Comparison of ENCODE assay signal across 6 mouse cellular contexts in the genomic region with DNA sequence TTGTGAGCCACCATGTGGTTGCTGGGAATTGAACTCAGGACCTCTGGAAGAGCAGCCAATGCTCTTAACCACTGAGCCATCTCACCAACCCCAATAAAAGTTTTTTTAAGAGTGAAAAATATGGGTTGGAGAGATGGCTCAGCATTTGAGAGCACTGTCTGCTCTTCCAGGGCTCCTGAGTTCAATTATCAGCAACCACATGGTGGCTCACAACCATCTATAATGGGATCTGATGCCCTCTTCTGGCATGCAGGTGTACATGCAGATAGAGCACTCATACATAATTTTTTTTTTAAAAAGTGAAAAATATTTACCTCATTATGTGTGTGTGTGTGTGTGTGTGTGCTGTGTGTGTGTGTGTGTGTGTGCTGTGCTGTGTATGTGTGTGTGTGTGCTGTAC. TPM values are rescaled to one million over a fixed set of nuclear protein-coding genes. Genes with fewer than 3 reads are reported as not detected.
DNase-seq lines count a peak whose midpoint lies in the region; ATAC-seq and TF ChIP-seq lines count a peak whose summit lies in the region.
"Not testable (repeated sequence)": the region's sequence is repeated elsewhere in the genome, so short reads cannot be mapped to it uniquely, and the experiment has no call there.

No protein-coding gene starts in this region.

- not testable (repeated sequence) for H3K9ac ChIP-seq in MEL (ENCODE audit: control insufficient read depth, low read depth, low read length, poor library complexity, severe bottlenecking); heart, adult 2 months (ENCODE audit: low read depth, low read length); kidney, postnatal 0 days (ENCODE audit: low read depth, low read length); liver, postnatal 0 days (replicated peaks); midbrain, postnatal 0 days (replicated peaks; ENCODE audit: low read length, poor library complexity, severe bottlenecking)

- TF ChIP-seq POLR2A in MEL (IDR thresholded peaks at IDR 0.05; ENCODE audit: control insufficient read depth in 1 of 2, insufficient read depth in 1 of 2, low read depth in 1 of 2, low read length in 2 of 2, poor library complexity in 1 of 2); heart, adult 2 months (IDR thresholded peaks at IDR 0.05; ENCODE audit: insufficient read depth, low read depth, low read length): not testable (repeated sequence)

- not testable (repeated sequence) for H3K4me2 ChIP-seq in kidney, postnatal 0 days (ENCODE audit: low read length); liver, postnatal 0 days (ENCODE audit: low read depth, low read length); midbrain, postnatal 0 days (ENCODE audit: low read depth, low read length, poor library complexity, severe bottlenecking)

- TF ChIP-seq CTCF in MEL (IDR thresholded peaks at IDR 0.05 in 2 of 3, conservative IDR thresholded peaks at IDR 0.05 in 1 of 3; ENCODE audit: control insufficient read depth in 1 of 3, insufficient read depth in 1 of 3, low read depth in 2 of 3, low read length in 3 of 3, poor library complexity in 1 of 3, severe bottlenecking in 1 of 3), result peak in 2 of 3 experiments; percentile 35 to 61; a peak in 3 of 6 replicates
- peak; percentile 31 for TF ChIP-seq CTCF in heart, adult 2 months (IDR thresholded peaks at IDR 0.05)
- TF ChIP-seq CTCF in kidney, postnatal 0 days (IDR thresholded peaks at IDR 0.05; ENCODE audit: low read depth), result peak; percentile 41
- TF ChIP-seq CTCF in liver, postnatal 0 days (IDR thresholded peaks at IDR 0.05; ENCODE audit: low read depth), result peak; percentile 45
- TF ChIP-seq CTCF in midbrain, postnatal 0 days (IDR thresholded peaks at IDR 0.05), result peak; percentile 44

- H3K27me3 ChIP-seq in MEL (ENCODE audit: control insufficient read depth in 1 of 2, insufficient read depth in 2 of 2, low read length in 2 of 2); heart, adult 2 months (ENCODE audit: control insufficient read depth, insufficient read depth, low read length); kidney, postnatal 0 days (ENCODE audit: insufficient read depth, low read length); liver, postnatal 0 days (ENCODE audit: insufficient read depth, low read length); midbrain, postnatal 0 days (ENCODE audit: insufficient read depth, low read length): not testable (repeated sequence)

- peak; percentile 21 for TF ChIP-seq RAD21 in MEL (IDR thresholded peaks at IDR 0.05; ENCODE audit: low read depth, low read length)

- not testable (repeated sequence) for H3K79me2 ChIP-seq in MEL (ENCODE audit: control insufficient read depth, insufficient read depth, low read length, poor library complexity); heart, adult 2 months (replicated peaks; ENCODE audit: control insufficient read depth, insufficient read depth, low read length)

- not testable (repeated sequence) for ATAC-seq in kidney, postnatal 0 days (replicated peaks; ENCODE audit: low FRiP score, low read depth); liver, postnatal 0 days; midbrain, postnatal 0 days (ENCODE audit: low FRiP score)

- TF ChIP-seq EP300 in MEL (IDR thresholded peaks at IDR 0.05; ENCODE audit: low read depth in 1 of 2, low read length in 2 of 2); heart, adult 2 months (IDR thresholded peaks at IDR 0.05; ENCODE audit: insufficient read depth, low read depth, low read length); liver, postnatal 0 days (IDR thresholded peaks at IDR 0.05; ENCODE audit: low read depth): not testable (repeated sequence)

- peak; percentile 46 for DNase-seq in MEL (ENCODE audit: low read depth, low spot score)
- peak; percentile 18 for DNase-seq in T-cell, adult 2 months (ENCODE audit: low spot score)
- not testable (repeated sequence) for DNase-seq in heart, adult 2 months; kidney, postnatal 0 days (ENCODE audit: low spot score); liver, postnatal 0 days; midbrain, postnatal 0 days (ENCODE audit: low spot score)

- H3K36me3 ChIP-seq in MEL (ENCODE audit: control insufficient read depth in 1 of 2, insufficient read depth in 2 of 2, low read length in 2 of 2); heart, adult 2 months (ENCODE audit: control insufficient read depth, insufficient read depth, low read length); kidney, postnatal 0 days (ENCODE audit: insufficient read depth, low read length); liver, postnatal 0 days (replicated peaks; ENCODE audit: insufficient read depth, low read length); midbrain, postnatal 0 days (ENCODE audit: insufficient read depth, low read length): not testable (repeated sequence)

- not testable (repeated sequence) for H3K4me3 ChIP-seq in MEL (ENCODE audit: control insufficient read depth in 1 of 2, insufficient read depth in 1 of 2, low read depth in 2 of 2, low read length in 2 of 2); heart, adult 2 months; kidney, postnatal 0 days (replicated peaks; ENCODE audit: low read depth, low read length); liver, postnatal 0 days (ENCODE audit: low read depth, low read length); midbrain, postnatal 0 days (ENCODE audit: low read depth, low read length)

- not testable (repeated sequence) for H3K27ac ChIP-seq in MEL (ENCODE audit: control insufficient read depth, low read depth, low read length); heart, adult 2 months; kidney, postnatal 0 days; liver, postnatal 0 days (ENCODE audit: low read depth); midbrain, postnatal 0 days (ENCODE audit: low read depth, low read length)

- H3K4me1 ChIP-seq in MEL (ENCODE audit: control insufficient read depth in 1 of 2, insufficient read depth in 2 of 2, low read length in 2 of 2); heart, adult 2 months (ENCODE audit: control insufficient read depth, insufficient read depth, low read length); kidney, postnatal 0 days (replicated peaks; ENCODE audit: insufficient read depth, low read length); midbrain, postnatal 0 days (ENCODE audit: insufficient read depth, low read length): not testable (repeated sequence)
- peaks cover 13% of the 10 kb centered on the region for H3K4me1 ChIP-seq in liver, postnatal 0 days (ENCODE audit: insufficient read depth)

- not testable (repeated sequence) for H3K9me3 ChIP-seq in MEL (replicated peaks; ENCODE audit: insufficient read depth, low read length); kidney, postnatal 0 days (replicated peaks; ENCODE audit: low read length); liver, postnatal 0 days (ENCODE audit: low read length); midbrain, postnatal 0 days (ENCODE audit: low read length)

- intact Hi-C loops in heart, adult 2 months (cut with DNase I), result not testable (repeated sequence)

TF ChIP-seq in MEL, 35 proteins besides CTCF, POLR2A, EP300 and RAD21:
- TF ChIP-seq SMC3 (IDR thresholded peaks at IDR 0.05; ENCODE audit: low read depth, low read length) (peak; percentile 48), ZNF384 (IDR thresholded peaks at IDR 0.05; ENCODE audit: low read depth, low read length) (peak; percentile 82), MYC (IDR thresholded peaks at IDR 0.05; ENCODE audit: low read depth, low read length) (peak; percentile 87)

RNA-seq across cellular contexts. Expression of gene Ldlrap1, which starts 27.1 kb away (rescaled TPM):
- total RNA-seq in MEL (2012; rRNA removed), result 16.6 and 24.8 TPM in 2 replicates
- 10 to 100 TPM in 1 of 2 experiments, not detected in 1; 23.7 TPM for polyA plus RNA-seq in MEL (2012; ENCODE audit: insufficient read depth in 1 of 2, insufficient read length in 2 of 2, low read depth in 1 of 2, low replicate concordance in 2 of 2, missing spikeins in 1 of 2)
- total RNA-seq in heart, adult 2 months (2021), result 10 to 100 TPM; 11.5 to 12.6 TPM
- polyA plus RNA-seq in heart, adult 2 months (2012; rRNA removed), result 12.4 and 14.1 TPM in 2 replicates
- polyA plus RNA-seq in kidney, postnatal 0 days (2015; fragmentation: Nextera tagmentation; extraction: Ambion mirVana), result 21.2 and 21.3 TPM in 2 replicates
- 14.8 and 15.4 TPM in 2 replicates for polyA plus RNA-seq in liver, postnatal 0 days (2015; fragmentation: Nextera tagmentation; extraction: Ambion mirVana)
- 1.9 and 3.1 TPM in 2 replicates for total RNA-seq in midbrain, postnatal 0 days (2014; rRNA removed)
- polyA plus RNA-seq in midbrain, postnatal 0 days (2015; fragmentation: Nextera tagmentation; extraction: Ambion mirVana), result 1.9 and 2.5 TPM in 2 replicates

RNA-seq across cellular contexts. Expression of gene Maco1, which starts 58.2 kb away (rescaled TPM):
- total RNA-seq in MEL (2012; rRNA removed), result 22.2 and 25.6 TPM in 2 replicates
- polyA plus RNA-seq in MEL (2012; ENCODE audit: insufficient read depth in 1 of 2, insufficient read length in 2 of 2, low read depth in 1 of 2, low replicate concordance in 2 of 2, missing spikeins in 1 of 2), result 10 to 100 TPM in 1 of 2 experiments, not detected in 1; 35.9 TPM
- total RNA-seq in heart, adult 2 months (2021), result 10 to 100 TPM; 16.9 to 23.4 TPM
- polyA plus RNA-seq in heart, adult 2 months (2012; rRNA removed), result 5.5 and 9.2 TPM in 2 replicates
- polyA plus RNA-seq in kidney, postnatal 0 days (2015; fragmentation: Nextera tagmentation; extraction: Ambion mirVana), result 31.2 and 32.4 TPM in 2 replicates
- 13.6 and 14.6 TPM in 2 replicates for polyA plus RNA-seq in liver, postnatal 0 days (2015; fragmentation: Nextera tagmentation; extraction: Ambion mirVana)
- 62.8 and 82.4 TPM in 2 replicates for total RNA-seq in midbrain, postnatal 0 days (2014; rRNA removed)
- 69.1 and 79.1 TPM in 2 replicates for polyA plus RNA-seq in midbrain, postnatal 0 days (2015; fragmentation: Nextera tagmentation; extraction: Ambion mirVana)
